Mouse (Mus musculus) adrenal gland, adult 18-20 months (tissue): ENCODE measurements at regions not wholly inside any gene's neighbourhood (a gene's known extent, or its start where the extent isn't known, plus 50 kb on each side); places are given as distances from the start of the nearest gene placed in this dataset.

Experiments
- DNase-seq, 2 experiments: peaks; one replicate each; pipeline ENCODE4 v3.0.0; 2021 to 2022; ENCODE audit warnings: low spot score in 2 of 2

DNA sequence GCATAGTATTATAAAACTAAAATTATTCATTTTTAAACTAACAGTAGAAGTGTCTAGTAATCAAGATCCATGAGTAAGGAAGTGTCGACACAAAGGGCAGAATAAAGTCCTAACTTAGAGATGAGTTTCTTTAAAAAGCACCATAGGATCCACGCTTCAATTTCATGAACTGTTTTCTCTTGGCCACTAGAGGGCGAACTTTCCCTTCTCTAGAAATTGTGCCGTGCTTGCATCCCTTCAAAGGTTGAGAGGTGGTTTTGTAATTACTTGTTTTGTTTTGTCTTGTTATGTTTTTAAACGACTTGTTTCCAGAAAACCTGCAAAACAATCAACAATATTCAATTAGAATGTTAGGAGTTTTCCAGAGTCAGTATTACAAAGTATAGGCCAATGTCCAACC lies 253.8 kb downstream of the Pax3 start:
- peak in 1 of 2 experiments; percentile 28 for DNase-seq

GRCm38 (mm10) chr1:77933095-77933766 lies 263.7 kb downstream of the Pax3 start:
- no peak for DNase-seq

GRCm38 (mm10) chr1:77932226-77932625 lies 264.7 kb downstream of the Pax3 start:
- no peak for DNase-seq

DNA sequence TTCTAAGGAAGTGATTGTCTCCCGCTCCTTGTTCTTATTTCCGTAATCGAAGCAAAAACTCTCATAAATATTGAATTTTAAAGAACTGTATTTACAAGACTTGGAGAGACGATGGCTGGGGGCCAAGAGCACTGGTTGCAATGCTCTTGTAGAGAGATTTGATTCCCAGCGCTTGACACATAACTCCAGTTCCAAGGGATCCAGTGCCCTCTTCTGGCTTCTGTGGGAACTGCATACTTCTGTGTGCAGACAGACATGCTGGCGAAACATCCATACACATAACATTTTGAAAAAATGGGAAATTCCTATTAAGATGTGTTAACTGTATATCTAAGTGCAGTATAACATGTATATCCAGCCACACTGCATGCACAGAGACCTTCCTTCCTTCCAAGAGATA lies 266.3 kb downstream of the Pax3 start:
- DNase-seq, result no peak

- no peak for DNase-seq
Measured at GRCm38 (mm10) chr1:77929552-77929951, 267.4 kb downstream of the Pax3 start.

DNA sequence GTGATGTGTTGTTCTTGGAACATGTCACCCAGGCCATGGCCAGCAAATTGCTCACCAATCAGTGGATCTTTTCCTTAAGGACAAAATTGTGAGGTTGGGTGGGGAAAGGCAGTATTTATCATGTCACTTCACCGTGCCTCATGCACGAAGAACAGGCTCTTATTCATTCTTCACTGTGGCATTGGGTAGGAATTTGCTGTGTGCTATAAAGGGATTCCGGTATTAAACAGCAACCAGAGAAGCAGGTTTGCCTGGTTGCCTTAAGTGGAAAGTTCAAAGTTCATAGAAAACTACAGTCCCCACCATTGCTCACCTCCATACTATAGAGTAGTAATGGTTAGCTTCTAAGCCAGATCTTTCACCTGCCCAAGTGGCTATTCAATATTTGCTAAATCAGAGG lies 270.8 kb downstream of the Pax3 start:
- no peak for DNase-seq

GRCm38 (mm10) chr1:77896226-77896625 lies 300.7 kb downstream of the Pax3 start:
- no peak for DNase-seq

DNA sequence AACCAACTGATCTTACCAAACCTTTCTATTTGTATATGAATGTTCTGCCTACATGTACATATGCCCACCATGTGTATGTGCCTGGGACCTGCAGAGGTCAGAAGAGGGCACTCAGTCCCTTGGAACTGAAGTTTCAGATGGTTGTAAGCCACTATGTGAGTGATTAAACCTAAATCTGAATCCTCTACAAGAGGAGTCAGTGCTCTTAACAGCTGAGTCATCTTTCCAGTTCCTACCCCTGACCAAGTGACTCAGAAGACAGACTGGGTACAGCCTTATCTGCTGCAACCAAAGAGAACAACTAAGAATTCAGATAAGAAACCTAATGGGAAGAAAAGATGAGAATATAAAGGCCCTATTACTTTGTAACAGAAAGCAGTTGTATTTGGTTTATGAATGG lies 317.9 kb downstream of the Pax3 start:
- DNase-seq, result no peak

DNA sequence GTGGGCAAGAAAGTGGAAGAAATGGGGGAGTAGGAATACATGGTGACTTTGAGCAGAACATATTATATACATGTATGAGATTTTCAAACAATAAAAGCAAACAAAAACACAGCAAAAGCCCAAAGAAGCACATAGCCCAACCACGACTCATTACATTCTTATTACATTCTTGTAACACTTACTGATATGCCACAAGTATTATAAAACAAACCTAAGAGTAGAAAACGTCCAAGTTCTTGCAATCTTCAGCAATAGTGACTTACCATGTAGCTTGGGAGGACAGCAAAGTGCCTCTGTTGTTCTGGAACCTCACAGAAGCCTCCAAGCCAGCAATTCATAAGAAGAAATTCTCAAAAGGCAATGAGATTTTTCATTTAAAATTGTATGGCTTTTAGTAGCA lies 326.8 kb downstream of the Pax3 start:
- DNase-seq, result no peak

DNA sequence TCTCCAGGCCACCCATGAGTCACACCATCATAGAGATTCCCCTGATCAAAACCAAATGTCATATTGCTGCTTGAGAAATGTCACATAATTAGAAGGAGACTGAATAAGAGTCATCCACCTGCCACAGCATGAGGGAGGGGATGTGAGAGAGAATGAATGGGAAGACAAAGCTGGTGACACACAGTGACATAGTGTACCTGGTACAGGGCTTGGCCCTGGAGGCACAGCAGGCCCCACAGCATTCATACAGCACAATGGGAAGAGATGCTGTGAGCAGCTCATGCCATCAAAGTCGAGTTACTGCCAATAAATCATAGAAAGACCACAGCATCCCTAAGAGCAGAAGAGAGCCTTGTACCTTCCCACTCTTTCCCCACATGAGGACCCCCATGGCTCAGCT lies 327.8 kb downstream of the Pax3 start:
- no peak for DNase-seq

DNA sequence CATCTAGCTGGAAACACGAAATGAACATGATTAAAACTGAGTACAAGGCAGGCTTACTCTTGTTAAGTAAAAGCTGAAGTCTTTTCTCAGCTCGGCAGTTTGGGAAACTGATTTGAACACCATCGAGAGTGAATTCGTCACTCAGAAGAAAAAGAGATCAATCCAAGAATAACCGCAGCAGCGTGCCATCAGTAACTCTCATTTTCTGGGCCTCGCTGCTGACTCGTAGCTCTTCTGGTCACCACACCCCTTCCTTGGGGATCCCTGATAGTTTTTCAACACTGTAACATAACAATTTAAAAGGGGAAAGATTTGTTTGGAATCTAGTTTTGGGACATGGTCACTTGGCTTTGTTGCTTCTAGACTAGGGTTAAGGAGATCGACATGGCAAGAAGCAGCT lies 337.0 kb downstream of the Pax3 start:
- DNase-seq, result no peak

- no peak for DNase-seq
Measured at GRCm38 (mm10) chr1:77854366-77854765, 339.5 kb upstream of the Epha4 start.

DNA sequence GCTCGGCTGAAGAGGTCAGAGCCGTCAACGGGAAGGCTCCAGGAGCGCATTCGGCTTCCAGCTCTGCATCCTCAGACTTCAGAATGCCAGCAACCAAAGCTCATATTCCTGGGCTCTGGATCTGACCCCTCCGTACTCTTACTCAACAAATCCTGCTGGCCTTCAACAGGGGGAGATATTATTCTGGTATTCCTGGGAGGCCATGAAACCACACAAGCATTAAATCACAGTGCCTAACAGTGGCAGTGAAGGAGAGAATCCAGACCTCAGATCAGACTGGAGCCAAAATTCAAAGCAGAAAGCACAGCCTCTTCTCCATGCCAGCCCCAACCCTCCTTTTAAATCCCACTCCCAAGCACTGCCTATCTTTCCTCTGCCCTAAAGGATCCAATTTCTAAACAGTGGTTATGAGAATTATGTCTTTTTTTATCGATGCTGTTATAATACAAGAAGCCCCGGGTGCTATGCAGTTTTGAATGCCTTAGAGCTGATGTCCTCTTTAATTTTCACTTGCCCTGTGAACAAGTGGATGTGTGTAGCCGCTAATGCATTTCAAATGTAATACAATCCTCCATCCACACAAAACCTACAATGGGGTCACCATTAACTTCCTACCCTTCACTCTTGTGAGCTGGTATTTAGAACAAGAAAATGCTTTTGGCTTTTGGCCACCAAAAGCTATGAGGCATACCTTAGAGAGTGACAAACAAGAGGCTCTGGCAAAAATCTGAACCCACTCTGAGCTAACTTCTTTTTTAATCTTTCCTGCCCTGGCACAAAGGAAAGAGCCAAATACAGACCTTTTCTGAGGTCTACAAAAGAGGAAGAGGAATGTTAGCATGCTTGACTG lies 333.1 kb upstream of the Epha4 start:
- DNase-seq, result no peak

- DNase-seq, result no peak
Measured at GRCm38 (mm10) chr1:77846039-77846727, 331.3 kb upstream of the Epha4 start.

DNA sequence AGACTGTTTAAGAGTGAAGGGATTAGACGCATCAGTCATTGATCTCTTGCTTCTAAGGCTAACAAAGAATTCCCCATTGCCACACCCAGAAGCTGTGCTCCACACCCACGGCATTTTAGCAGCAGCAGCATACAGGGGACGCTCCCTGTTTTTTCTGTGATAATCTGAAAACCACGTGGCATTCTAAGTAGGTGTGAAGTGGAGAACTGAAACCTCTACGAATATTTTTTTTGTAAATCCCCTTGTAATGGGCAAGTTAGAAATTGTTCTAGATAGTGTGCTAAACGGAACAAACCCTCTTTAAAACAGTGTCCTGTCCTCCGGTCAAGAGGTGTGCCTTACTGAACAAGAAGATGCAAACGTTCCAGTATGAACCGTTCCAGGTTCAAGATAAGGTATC lies 325.8 kb upstream of the Epha4 start:
- no peak for DNase-seq

DNA sequence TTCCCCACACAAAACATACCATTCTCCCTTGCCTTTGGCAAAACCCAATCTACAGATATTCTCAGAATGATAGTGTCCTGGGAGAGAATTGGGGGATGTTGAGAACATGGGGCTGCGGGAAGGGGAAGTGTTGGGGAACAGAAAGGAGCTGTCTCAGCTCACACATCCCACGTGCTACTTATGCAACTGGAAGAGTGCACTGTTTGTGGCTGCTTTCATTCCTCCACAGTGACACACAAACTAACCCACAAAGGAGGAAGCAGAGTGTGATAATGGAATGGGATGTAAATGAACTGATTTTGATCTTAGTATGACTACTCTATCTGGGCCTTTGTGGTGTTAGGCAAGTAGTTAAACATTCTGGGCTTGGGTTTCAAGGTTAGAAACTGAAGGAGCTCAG lies 317.3 kb upstream of the Epha4 start:
- DNase-seq, result no peak

- no peak for DNase-seq
Measured at GRCm38 (mm10) chr1:77824716-77825387, 310.0 kb upstream of the Epha4 start.

DNA sequence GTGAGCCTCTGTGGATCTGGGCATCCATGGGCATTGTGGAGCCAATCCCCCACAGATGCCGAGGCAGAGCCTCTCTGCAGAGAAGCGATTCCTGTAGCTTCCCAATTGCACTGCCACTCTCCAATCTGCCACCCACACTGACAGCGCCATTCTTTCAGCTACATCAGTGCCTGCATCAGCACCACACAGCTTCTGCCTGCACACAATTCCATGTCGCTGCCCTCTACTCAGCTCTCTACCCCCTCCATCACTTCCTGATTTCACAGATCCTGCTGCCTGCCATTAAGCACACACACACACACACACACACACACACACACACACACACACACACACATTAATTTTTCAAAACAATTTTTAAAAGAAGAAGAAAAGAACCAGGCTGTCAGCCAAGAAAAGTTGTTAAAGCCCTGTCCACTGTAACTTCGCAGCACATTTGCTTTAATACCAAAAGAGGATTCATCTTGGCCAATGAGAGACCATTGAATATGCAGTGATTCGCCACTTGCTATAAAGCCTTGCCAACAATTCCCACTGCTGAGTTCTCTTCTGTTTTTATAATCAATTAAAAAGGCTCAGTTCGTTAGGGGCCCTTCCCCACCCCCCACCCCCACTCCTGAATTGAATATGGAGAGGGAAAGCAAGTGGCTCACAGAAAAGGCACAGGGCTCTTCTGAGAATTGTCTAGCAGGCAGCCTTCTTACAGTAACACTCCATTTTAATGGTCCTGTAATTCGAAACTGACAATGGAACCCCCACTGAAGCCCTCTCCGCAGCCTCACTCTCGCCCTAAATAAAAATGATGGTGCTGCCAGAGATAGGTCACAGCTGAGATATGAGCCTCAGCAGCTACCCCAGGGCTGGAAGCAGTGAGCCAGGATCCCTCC lies 309.2 kb upstream of the Epha4 start:
- DNase-seq, result no peak

- no peak for DNase-seq
Measured at GRCm38 (mm10) chr1:77820101-77820500, 305.2 kb upstream of the Epha4 start.

GRCm38 (mm10) chr1:77815451-77815850 lies 300.6 kb upstream of the Epha4 start:
- no peak for DNase-seq

- no peak for DNase-seq
Measured at GRCm38 (mm10) chr1:77811573-77811972, 296.7 kb upstream of the Epha4 start.
